Mouse (Mus musculus) cerebellum, adult 2 months (tissue): ENCODE measurements around the gene Bahcc1. TPM values are rescaled to one million over a fixed set of nuclear protein-coding genes. Genes with fewer than 3 reads are reported as not detected.
A peak's percentile ranks its signal among the peaks of the same experiment; 100 is the strongest.

Experiments used
- DNase-seq, 2 experiments: peaks; one replicate each; pipeline ENCODE4 v3.0.0; 2021
- H3K27ac ChIP-seq: fragments of 200-500 bp; 2 replicates; pipeline ENCODE4 v1.5.1; 2012; ENCODE audit warnings: low read length, control low read depth, inconsistent platforms; ENCODE audit not compliant: insufficient read depth
- H3K27me3 ChIP-seq: fragments of 200-500 bp; 2 replicates; pipeline ENCODE4 v1.6.1; 2012; ENCODE audit warnings: inconsistent platforms, mild to moderate bottlenecking, low read length, moderate library complexity; ENCODE audit not compliant: control insufficient read depth, insufficient read depth
- H3K4me1 ChIP-seq: fragments of 200-500 bp; 2 replicates; pipeline ENCODE4 v1.6.1; 2011; ENCODE audit warnings: low read length; ENCODE audit not compliant: control insufficient read depth, insufficient read depth
- H3K4me3 ChIP-seq: fragments of 200-500 bp; replicated peaks from 2 replicates; pipeline ENCODE3; 2011; ENCODE audit warnings: mild to moderate bottlenecking, low read depth, low read length, control low read depth; ENCODE audit not compliant: insufficient read depth
- CTCF ChIP-seq: fragments of 200-500 bp; IDR thresholded peaks from 2 replicates; pipeline ENCODE4 v1.5.1; 2011; ENCODE audit warnings: low read depth, mild to moderate bottlenecking, control low read depth, low read length, moderate library complexity, borderline replicate concordance; ENCODE audit not compliant: insufficient read depth
- POLR2A ChIP-seq: fragments of 200-500 bp; IDR thresholded peaks from 2 replicates; pipeline ENCODE4 v1.6.1; 2011; ENCODE audit warnings: low read length, control low read depth, borderline replicate concordance; ENCODE audit not compliant: insufficient read depth
- WGBS: fragments of 180-500 bp; shearing (Covaris S2); methylation state at CpG from one replicate; pipeline ENCODE4 v1.1.7; 2018; 5-methylcytosine and 5-hydroxymethylcytosine counted together
- polyA plus RNA-seq: library from polyadenylated mRNA; depleted of rRNA; stranded (reverse); fragments of >200 nt; gene quantifications from 2 replicates; pipeline ENCODE4 v1.2.3, GENCODE M21; 2012

Gene Bahcc1
- polyA plus RNA-seq, 1 experiment: 17.6 TPM

DNA sequence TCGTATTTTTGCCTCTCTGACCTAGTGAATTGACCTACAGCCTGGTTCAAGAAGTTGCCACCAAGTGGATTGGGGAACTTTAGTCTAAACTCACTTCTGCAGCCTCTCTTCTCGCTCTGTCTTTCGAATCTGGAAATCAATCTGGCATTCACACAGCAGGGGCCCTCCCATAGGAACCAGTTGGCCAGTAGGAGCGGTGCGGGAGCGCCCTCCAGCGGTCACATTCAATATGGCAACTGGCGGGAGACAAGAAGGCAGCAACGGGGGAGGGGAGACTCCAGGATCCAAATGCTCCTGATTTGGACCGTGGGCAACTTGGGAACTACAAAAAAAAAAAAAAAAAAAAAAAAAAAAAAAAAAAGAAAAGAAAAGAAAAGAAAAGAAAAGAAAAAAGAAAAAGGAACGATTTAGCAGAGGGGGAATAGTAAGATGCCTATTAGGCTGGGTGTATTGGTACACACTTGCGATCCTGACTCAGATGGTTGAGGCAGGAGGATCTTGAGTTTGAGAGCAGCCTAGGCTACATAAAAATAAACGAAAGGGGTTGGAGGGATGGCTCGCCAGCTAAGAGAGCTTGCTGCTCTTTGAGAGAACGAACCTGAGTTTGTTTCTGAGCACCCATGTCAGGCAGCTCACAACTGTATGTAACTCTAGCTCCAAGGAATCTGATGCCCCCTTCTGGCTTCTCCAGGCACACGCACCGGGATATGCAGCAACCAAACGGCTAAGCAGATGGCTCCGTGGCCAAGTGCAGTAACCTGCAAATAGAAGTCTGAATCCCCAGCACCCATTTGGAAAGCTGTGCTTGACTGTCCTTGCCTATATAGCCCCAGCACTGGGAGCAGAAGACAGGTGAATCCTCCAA, 75.1 kb downstream of the Bahcc1 start:
- DNase-seq: peak; percentile 92 to 97
- Histone ChIP-seq H3K27ac (no peak overlapping the region), H3K4me3 (no peak overlapping the region), H3K4me1 (peaks cover 34% of the 10 kb centered on the region), H3K27me3 (no peaks in the 10 kb centered on the region)
- TF ChIP-seq POLR2A (no peak), CTCF (peak; percentile 96)
- WGBS: 10% methylated on average over 19 of the region's 19 CpGs

DNA sequence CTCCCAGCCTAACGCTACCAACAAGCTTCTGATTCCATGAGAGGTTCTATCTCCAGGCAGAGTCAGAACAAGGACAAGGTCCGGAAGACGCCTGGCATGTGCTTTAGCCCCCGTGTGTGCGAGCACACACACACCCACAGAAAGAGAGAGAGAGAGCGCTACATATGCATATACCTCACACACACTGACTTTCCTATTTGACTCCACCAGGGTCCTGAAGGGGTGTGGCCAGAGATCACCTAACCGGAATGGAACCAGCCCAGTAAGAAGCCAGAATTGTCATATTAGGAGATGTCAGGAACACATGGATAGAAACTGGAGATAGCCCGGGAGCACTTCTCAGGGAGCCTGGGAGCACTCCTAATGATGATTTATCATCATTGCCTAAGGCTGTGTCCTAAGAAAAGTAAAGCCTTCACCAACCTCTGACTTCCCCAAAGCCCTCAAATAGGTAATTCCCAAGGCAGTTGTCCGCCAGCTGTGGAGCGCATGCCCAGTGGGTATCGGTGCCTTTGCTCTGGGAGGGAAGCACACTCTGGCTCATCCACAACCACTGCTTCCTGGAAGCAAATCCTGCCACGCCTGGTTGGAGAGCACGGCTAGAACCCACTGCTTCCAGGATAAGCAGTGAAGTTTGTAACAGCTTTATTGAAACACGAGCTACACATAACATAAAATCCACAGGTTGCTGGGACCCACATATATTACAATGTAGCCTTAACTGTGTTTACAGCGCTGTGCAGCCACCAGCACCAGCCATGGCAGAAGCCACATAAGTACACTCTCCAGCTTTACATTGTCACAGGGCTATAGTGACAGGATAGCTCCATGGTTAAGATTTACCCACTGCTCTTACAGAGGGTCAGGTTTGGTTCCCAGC, 75.9 kb downstream of the Bahcc1 start:
- no peak for DNase-seq
- H3K27me3 ChIP-seq: no peaks in the 10 kb centered on the region
- 61% methylated on average over 15 of the region's 15 CpGs for WGBS
- H3K27ac ChIP-seq: no peak overlapping the region
- no peak for TF ChIP-seq POLR2A
- TF ChIP-seq CTCF: no peak
- H3K4me3 ChIP-seq: no peak overlapping the region
- H3K4me1 ChIP-seq: peaks cover 34% of the 10 kb centered on the region

DNA sequence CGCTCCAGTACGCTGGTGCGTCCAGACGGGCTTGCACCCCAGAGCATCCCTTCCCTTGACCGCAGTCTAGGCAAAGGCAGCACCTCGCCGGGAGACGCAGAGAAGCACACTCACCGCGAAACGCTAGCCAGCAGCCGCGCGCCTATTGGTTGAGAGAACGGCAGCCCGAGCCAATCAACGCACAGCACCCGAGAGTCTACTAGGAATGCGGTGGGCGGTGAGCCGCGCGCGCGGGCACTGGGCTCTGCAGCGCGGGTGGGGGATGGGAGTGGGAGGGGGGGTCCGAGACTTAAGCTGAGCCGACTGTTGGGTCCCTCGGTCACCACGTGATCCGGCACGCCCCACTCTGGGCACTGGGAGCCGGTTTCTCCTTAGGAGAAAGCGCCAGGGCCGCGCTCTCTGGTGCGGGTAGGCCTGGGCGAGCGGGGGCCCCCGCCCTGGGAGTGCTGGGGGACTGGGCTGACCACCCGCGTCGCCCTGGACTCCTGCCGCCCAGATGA, 78.1 kb downstream of the Bahcc1 start:
- Histone ChIP-seq H3K27ac (peak overlapping the region; percentile 47), H3K4me3 (peak overlapping the region; percentile 63), H3K27me3 (no peaks in the 10 kb centered on the region), H3K4me1 (peaks cover 30% of the 10 kb centered on the region)
- DNase-seq: peak; percentile 95 to 97
- under 1% methylated on average over 45 of the region's 45 CpGs for WGBS
- no peak for TF ChIP-seq CTCF
- TF ChIP-seq POLR2A: peak; percentile 95

DNA sequence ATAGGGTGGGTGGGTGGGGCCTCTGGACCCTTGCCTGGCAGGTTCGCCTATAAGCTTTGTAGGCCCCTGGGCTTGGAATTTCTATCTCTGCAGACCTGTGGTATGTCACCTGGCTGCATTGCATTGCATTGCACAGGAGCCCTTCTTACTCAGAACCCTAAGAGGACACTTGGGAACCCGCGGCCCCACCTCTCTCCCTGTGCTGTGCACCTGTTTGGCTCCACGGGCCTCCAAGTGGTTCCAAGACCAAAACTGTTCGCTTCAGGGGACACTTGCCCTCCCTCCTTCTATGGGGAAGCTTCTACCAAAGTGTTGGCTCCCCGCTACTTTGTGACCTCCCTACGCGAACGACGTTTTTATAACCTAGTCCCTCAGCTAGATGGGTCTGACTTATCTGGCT, 78.8 kb downstream of the Bahcc1 start:
- DNase-seq: peak in 1 of 2 experiments; percentile 25
- TF ChIP-seq CTCF (no peak), POLR2A (no peak)
- Histone ChIP-seq H3K27me3 (no peaks in the 10 kb centered on the region), H3K4me3 (no peak overlapping the region), H3K27ac (no peak overlapping the region), H3K4me1 (peaks cover 24% of the 10 kb centered on the region)
- 57% methylated on average over 10 of the region's 10 CpGs for WGBS

DNA sequence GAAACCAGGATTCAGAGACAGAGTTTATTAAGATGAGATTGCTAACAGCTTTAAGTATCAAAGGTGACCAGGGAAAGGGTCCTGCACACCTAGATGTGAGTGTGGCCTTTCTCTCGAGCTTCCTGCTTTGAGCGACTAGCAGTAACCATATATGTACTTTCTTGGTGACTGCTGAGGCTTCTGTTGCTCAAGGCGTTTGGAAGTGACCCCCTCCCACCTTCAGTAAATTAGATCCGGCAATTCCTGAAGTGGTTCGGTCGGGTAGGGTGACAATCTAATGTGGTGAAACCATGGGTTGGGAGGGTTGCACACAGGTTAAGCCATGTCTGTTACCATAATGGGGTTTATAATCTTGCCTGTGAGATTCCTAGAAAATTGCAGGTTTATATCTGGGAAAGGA, 79.3 kb downstream of the Bahcc1 start:
- no peak overlapping the region for H3K27ac ChIP-seq
- no peak for DNase-seq
- TF ChIP-seq CTCF: no peak
- TF ChIP-seq POLR2A: no peak

DNA sequence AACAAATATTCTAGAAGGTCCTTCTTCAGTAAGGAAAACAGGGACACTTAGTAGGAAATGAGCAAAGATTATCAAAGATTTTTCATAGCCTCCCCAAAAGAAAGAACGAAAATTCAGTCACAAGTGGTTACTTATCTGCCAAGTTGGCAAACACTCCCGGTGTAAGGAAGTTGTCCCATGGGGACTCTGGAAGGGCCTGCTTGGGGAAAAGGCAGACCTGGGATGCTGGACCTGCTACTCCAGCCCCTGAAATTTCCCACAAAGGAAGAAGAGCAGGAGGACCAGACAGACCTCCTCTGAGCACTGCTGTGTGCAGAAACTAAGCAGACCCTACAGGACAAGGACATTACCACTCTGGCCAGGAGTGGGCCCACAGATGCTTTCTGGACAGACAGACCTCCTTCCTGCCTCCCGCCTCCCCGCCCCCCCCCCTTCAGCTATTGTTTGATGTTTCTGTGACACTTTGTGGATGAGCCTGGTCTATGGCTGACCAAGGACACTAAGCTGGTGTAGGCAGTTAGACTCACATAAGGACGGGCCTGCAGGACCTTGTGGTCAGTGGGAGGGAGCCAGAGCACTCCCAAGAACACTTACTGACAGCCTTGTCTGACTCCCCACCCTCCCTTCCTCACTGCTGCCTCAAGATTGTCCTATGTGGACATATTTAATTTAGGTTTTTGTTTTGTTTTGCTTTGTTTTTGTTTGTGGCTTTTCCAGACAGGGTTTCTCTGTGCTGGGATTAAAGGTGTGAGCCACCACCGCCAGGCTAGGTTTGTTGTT, 81.3 kb downstream of the Bahcc1 start:
- Histone ChIP-seq H3K27me3 (no peaks in the 10 kb centered on the region), H3K4me1 (peaks cover 13% of the 10 kb centered on the region; the same call in 1 of the 2 replicates), H3K27ac (no peak overlapping the region), H3K4me3 (no peak overlapping the region)
- WGBS: 73% methylated on average over 6 of the region's 6 CpGs
- no peak for DNase-seq
- TF ChIP-seq POLR2A (no peak), CTCF (no peak)

More for the DNA sequence above, 79.3 kb downstream of the Bahcc1 start:
- no peak overlapping the region for H3K4me3 ChIP-seq
- H3K27me3 ChIP-seq: no peaks in the 10 kb centered on the region
- H3K4me1 ChIP-seq: peaks cover 23% of the 10 kb centered on the region
- WGBS: 91% methylated on average over 6 of the region's 6 CpGs
